Mouse (Mus musculus): Measurements from ENCODE around the gene Serinc2. TPM values are rescaled to one million over a fixed set of nuclear protein-coding genes. Genes with fewer than 3 reads are reported as not detected.
A peak's percentile ranks its signal among the peaks of the same experiment; 100 is the strongest.
"Not testable (repeated sequence)": the region's sequence is repeated elsewhere in the genome, so short reads cannot be mapped to it uniquely, and the experiment has no call there.

Gene Serinc2
- total RNA-seq, 2 experiments from 2014 or later = 9.4 to 11.2 TPM

DNA sequence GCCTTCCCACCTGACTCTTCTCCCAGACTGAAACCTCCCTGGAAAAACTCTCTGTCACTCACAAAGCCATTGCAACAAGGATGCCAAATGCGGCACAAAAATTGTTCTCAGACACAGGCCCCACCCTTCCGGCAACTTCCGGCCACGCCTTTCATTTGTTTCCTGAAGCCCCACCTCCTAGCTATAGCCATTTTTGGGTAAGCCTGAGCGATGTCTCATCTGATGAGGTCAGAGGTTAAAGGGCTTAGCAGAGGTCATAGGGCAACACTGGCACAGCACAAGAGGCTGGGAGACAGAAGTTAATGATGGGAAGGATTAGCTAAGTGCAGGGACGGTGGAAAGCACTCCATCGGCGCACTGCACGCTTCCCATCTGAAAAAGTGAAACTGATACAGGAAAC lies 12.4 kb downstream of the Serinc2 start:
- DNase-seq (ENCODE audit: low spot score in 2 of 2) = no peak

DNA sequence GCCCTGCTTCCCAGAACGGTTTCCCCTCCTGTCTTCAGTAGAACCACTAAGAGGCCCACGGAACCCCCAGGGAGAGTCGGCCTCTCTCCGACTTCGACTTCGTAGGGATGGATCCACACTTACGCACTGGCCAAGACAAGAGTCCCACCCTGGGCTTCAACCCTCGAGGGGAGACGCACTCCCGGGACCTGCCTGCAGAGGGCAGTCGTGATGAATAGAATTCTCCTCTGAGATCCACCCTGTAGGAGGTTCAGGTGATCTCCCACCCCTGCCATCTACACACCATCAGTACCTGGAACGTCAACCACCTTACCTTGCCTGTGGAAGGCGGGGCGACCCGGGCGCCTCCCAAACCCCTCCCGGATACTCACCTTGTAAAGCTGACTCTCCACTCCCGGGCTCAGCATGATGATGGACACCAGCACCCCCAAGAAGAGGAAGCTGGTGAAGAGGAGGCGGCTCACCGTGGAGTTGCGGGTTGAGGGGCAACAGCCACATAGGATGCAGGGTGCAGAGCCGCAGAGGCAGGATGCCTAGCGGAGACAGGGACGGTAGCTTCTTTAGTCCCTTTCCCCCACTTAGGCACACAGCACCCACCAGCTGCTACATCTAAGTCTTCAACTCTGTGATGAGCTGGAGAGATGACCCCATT lies 14.2 kb downstream of the Serinc2 start:
- peak in 1 of 2 experiments; percentile 76 for DNase-seq (ENCODE audit: low spot score in 2 of 2)

DNA sequence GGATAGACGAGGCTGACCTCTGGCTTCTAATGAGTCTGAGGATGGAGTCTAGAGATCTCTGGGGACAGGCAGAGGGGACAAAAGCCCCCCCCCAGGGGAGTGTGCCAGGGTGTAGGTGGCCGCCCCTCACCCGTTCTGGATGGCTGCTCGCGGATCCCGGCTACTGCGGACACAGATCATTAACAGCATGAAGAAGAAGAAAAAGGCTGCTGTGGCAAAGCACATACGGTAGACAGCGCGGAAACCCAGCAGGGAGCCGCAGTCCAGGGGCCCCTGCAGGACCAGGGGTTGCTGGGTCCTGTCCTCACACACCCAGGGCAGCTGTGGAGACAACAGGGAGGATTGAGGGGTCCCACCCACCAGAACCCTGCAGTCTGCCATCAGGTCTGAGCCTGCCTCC lies 14.9 kb downstream of the Serinc2 start:
- DNase-seq (ENCODE audit: low spot score in 2 of 2) = no peak

DNA sequence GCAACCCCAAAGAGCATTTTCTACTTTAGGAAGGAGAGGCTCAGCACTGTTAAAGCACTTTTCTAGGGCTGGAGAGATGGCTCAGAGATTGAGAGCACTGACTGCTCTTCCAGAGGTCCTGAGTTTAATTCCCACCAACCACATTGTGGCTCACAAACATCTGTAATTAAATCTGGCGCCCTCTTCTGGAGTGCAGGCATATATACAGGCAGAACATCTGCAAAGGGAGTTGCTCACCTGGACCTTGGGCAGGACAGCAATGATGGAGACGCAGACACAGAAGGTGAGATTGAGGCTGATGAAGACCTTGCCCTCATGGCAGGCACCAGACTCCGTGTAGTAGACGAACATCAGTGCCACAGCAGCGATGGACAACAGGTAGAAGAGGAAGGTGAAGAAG lies 18.6 kb downstream of the Serinc2 start:
- DNase-seq (ENCODE audit: low spot score in 2 of 2) = no peak

DNA sequence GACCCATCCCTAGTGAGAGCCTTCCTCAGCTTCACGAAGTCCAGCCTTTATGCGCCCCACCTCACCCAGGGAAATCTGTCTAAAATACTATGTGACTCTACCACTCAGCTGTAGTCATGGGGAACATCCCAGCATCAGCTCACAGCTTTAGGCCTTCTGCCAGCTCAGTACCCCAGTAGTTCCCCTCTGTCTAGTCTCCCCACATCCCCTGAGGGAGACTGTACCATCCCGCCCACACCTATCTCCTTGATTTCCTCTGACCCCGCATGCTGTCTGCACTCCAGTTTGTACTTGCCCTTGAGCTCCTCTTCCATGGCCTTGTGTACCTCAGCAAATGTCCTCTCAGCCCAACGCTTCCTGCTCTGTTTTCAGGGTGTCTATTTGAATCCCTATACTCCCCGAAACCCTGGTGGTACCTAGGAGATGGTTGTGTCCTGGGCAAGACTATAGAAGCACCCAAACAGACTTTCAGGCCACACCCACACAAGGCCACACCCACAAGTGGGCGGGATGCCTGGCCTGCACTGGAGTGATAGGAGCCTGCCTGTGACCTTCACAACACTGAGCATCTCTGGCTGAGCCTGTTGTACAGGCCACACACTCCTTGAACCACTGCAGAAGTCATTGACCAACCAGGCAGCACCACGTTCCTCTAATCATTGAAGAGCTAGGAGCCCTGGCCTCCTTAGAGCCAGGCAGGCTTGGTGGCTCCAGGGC lies 26.4 kb downstream of the Serinc2 start:
- DNase-seq (ENCODE audit: low spot score in 2 of 2) = no peak

DNA sequence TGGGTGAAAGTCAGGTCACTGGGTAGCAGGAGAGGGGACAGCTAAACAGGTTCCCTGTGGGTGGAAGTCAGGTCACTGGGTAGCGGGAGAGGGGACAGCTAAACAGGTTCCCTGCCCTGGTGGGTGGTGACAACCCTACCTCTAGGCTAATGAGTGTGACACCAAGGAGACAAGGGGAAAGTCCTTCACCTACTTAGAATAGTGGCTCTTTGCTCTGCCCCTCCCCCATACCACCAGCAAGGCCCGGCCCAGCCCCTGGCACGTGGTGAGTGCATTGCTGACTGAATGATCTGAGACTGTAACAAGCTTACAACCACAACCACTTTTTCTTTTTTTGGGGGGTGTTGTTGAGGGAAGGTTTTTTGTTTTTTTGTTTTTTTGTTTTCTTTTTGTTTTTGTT lies 27.2 kb downstream of the Serinc2 start:
- DNase-seq (ENCODE audit: low spot score in 2 of 2) = no peak

DNA sequence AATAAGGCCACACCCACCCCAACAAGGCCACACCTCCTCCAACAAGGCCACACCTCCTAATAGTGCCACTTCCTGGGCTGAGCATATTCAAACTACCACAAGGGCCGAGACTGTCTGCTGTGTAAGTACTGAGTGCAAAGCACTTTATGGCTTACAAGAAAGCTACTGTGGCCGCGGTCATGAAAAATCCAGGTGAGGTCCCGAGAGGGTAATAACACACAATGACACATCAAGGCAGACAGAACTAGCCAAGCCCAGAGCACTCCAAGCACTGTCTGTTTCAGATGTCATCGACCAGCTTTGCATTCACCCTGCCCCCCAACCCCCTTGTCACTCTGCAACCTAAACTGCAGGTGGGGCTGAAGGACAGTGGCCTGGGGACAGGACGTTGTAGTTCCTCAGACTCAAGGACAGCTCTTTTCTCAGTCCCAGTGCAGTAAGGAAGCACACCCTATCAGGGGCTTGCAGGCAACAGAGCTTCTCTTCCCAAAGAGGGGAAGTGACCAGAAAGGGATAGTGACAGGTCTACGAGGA lies 27.8 kb downstream of the Serinc2 start:
- no peak for DNase-seq (ENCODE audit: low spot score in 2 of 2)

DNA sequence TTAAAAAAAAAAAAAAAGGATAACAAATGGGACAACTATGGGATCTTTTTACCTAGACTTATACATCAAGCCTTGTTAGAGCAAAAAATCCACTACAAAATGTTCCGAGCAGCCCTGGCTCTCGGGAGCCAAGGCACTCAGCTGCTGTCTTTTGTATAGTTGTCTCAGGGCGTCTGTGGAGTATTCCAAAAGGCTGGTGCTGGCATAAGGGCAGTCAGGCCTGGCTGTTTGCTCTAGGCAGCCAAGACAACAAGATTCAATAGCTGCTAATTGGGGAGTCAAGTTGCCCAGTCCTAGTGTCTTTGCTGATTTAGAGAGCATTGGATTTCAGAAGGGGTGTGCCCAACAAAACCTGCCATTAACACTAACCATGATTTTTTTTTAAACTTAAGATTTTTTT lies 30.4 kb downstream of the Serinc2 start:
- no peak for DNase-seq (ENCODE audit: low spot score in 2 of 2)

DNA sequence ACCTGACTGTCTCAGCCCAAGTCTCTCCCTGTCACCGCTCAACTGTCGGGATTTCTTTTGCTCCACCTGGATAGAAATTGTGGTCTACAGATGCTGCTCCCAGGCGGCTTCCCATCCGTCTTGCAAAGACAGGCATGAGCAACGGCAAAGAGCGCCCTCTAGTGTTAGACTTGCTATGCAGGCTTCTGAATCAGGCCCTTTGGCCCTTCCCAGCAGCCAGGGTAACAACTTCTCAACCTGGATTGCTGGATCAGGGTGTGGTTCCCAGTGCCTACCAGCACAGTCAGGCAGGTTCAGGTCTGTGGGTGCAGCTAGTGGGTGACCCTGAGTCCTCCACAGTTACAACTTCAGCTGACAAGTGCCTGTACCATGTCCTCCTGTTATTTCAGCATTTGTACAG lies 32.9 kb downstream of the Serinc2 start:
- peak; percentile 52 to 83 for DNase-seq (ENCODE audit: low spot score in 2 of 2)

DNA sequence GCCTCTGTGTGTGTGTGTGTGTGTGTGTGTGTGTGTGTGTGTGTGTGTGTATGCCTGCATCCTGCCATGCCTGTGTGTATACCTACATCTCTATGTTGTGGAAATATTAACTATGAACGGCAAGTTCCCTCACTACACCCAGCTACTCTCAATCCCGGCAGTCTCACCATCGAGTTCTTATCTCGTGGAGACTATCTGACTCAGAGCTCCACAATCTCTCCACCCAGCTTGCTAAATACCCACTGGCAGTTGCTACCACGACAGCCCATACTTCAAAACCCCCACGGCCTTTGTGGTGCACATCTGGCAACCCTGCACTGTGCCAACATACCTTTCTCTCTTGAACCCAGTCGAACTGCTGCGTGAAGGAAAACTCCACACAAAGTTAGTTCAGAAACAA lies 34.3 kb downstream of the Serinc2 start:
- no peak for DNase-seq (ENCODE audit: low spot score in 2 of 2)

DNA sequence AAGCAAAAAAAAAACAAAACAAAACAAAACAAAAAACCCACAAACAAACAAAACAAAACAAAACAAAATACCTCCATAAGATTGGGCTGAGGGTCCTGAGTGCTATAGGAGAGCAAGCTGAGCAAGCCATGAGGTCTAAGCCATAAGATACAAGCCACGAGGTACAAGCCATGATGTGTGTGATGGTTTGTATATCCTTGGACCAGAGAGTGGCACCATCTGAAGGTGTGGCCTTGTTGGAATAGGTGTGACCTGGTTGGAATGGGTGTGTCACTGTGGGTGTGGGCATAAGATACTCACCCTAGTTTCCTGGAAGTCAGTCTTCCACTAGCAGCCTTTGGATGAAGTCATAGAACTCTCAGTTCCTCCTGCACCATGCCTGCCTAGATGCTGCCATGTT lies 35.4 kb downstream of the Serinc2 start:
- DNase-seq (ENCODE audit: low spot score in 2 of 2) = not testable (repeated sequence)

DNA sequence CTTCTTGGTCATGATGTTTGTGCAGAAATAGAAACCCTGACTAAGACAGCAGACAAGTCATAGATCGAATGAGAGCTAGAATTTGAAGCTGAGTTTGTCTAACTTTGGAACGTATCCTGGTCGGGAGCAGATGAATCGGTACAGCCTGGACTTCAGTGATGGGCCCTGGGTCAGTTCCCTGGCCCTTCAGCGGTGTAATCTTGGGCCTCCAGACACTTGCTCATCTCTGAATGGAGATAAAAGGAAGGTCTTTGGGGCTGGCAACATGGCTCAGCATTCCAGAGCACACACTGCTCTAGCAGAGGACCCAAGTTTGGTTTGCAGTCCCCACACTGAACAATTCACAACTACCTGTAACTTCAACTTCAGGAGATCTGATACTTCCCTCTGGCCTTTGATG lies 36.0 kb downstream of the Serinc2 start:
- no peak for DNase-seq (ENCODE audit: low spot score in 2 of 2)

DNA sequence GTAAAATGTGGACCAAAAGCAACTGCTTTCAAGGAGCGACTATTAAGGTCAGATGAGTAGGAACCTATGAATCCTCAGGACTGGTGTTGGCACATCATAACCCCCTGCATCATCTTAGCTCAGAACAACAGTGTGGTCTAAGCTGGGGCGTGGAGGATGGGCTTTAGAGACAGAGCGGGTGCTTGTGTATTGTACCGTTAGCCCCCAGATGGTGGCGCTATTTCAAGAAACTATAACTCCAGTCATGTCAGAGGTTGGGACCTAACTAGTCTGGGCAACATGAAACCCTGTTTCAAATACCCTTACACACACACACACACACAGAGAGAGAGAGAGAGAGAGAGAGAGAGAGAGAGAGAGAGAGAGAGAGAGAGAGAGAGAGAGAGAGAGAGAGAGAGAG lies 38.3 kb downstream of the Serinc2 start:
- DNase-seq (ENCODE audit: low spot score in 2 of 2) = no peak

DNA sequence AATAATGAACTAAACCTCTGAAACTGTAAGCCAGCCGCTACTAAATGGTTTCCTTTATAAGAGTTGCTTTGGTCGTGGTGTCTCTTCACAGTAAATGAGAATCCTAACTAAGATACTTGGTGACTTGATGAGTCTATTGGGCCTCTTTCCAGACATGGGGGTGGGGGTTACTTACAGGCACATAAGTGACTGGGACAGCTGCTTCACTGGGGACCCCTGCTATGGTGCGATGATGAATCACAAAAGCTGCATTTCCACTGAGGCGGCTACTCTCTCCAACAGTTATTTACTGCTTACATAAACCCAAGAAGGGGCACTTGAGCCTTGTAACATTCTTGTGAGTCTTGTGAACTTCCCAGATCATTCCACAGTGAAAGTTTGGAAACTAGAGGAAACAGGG lies 41.4 kb downstream of the Serinc2 start:
- DNase-seq (ENCODE audit: low spot score in 2 of 2) = no peak

DNA sequence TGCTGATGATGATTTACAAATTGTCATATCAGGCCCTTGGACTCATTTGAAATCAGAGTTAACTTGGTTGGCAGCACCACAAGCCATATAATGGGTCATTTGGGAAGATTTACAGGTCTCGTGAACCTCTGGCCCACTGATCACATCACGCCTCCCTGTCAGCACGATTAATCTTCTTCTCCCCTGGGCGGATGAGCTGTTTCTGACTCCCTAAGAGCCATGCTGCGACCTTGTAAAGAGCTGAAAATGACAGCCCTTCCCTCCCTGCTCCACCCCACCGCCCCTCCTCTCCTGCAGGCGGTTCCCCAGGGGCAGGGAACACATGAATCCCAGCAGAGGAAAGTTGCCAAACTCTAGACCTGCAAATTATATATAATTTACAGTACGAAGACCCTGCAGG lies 42.6 kb downstream of the Serinc2 start:
- DNase-seq (ENCODE audit: low spot score in 2 of 2) = no peak

DNA sequence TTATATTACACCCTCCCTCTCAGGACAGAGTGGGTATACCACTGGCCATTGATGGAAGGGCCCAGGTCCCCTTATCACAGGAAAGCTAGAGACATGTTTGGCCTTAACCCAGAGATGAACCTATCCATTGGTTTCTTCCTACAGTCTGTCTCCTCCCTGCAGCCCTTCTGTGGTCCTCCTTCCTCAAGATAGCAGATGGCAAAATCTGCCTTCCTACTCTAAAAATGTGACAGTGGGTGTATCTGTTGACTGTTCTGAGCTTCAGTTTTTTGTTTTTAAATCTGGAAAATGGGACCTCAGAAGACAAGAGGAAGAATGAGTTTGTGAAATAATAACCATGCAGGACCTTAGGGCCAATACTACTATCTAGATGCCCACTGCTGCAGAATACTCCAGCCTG lies 54.9 kb downstream of the Serinc2 start:
- DNase-seq (ENCODE audit: low spot score in 2 of 2) = peak in 1 of 2 experiments; percentile 45

DNA sequence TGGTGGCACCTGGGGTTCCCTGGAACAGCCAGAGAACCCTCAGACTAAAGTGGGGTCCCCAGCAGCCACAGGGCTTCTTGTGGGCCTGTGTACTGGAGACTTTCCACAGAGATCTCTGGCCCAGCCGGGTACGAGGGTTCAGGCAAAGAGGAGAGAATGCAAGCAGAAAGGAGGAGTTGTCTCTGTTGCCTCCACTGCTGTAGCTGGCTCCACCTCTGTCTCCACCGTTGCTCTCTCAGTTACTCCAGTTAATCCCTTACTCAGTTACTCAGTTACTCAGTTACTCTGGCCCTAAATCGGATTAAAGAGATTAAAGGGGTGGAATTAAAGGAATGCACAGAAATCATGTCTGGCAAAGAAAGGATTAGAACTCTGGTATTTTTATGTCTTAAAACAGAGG lies 56.8 kb downstream of the Serinc2 start, which contains the start of gene Gm853:
TSS of gene Gm853 (minus strand) at position 223 of the 400 bp plus-strand sequence.
- no peak for DNase-seq (ENCODE audit: low spot score in 2 of 2)

DNA sequence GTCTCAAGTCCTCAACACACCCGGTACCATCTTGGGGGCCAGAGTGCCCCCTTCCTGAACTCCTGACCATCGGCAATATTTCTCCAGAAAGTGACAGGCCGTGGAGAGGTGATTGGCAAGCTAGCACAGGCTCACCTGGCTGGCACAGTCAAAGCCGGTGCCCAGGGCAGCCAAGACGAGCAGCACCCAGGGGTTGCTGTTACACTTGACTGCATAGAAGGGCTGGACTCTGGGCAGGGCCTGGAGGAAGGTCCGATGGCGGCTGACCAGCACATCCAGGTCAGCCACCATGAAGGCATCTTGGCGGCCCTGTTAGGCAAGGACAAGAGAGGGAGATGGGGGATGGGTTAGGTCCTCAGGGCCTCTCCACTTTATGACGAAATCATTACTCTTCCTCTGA lies 58.8 kb downstream of the Serinc2 start:
- no peak for DNase-seq (ENCODE audit: low spot score in 2 of 2)

DNA sequence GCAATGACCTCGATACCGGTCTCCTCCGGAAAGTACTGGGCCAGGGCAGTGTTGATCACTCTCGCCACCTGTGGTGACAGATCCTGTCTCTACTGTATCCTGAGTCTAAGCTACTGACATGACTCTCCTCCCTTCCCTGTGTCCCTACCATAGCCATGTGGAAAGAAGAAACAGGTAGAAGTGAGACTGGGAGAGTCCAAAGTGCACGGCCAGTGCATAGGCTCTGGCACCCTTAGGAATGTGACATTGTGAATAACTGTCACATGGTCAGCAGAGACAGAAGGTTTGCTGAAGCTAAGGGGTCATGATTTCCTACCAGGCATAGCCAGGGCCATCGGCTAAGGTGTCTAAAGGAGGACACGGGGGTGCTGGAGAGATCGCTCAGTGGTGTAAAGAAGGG lies 63.6 kb downstream of the Serinc2 start:
- no peak for DNase-seq (ENCODE audit: low spot score in 2 of 2)

DNA sequence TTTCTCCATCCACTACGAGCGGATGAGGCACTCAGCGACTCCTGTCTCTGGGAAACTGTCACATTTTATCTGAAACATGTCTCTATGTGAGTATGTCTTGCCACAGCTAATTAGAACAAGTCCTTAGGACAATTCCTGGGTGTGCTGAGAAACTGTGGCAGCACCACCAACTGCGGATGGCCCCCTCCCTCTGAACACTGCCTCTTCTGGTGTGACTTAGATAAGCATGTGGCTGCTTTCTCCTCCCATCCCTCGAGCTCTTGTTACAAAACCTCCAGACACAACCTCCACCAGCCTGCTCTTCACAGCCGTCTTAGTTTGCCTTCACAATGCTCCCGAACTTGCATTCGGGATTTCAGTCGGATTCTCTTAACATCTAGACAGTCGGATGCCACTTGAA lies 65.1 kb downstream of the Serinc2 start:
- DNase-seq (ENCODE audit: low spot score in 2 of 2) = no peak

DNA sequence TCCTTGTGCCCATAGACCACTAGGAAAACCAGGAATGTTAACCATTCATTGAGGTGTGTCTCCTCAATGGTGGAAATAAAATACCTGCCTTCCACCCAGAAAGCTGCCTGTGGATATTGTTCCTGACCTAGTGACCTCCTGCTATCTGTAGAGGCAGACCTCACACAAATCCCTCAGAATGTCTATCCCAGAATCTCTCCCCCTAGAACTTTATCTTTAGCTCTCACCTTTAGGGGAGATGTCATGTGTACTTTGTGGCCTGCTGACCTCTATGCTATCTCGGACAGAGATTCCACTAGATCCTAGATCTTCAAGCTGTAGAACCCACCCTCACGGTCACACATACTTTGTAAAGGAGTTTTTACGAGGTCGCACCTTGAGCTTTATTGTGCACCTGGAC lies 65.8 kb downstream of the Serinc2 start:
- no peak for DNase-seq (ENCODE audit: low spot score in 2 of 2)

DNA sequence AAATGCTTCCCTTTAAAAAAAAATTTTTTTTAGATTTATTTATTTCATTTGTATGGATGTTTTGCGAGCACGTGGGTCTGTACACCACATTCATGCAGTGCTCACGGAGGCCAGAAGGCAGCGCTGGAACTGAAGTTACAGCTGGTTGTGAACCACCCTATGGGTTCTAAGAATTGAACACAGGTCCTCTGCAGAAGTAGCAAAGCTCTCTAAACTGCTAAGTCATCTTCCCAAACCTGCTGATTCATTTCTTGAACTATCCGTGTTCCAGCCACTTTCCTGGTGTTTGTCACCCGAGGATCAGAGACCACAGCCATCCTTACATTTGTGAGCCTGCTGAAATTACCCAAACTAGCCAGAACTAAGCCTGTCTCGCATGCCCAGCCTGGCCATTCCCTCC lies 66.6 kb downstream of the Serinc2 start:
- DNase-seq (ENCODE audit: low spot score in 2 of 2) = no peak

DNA sequence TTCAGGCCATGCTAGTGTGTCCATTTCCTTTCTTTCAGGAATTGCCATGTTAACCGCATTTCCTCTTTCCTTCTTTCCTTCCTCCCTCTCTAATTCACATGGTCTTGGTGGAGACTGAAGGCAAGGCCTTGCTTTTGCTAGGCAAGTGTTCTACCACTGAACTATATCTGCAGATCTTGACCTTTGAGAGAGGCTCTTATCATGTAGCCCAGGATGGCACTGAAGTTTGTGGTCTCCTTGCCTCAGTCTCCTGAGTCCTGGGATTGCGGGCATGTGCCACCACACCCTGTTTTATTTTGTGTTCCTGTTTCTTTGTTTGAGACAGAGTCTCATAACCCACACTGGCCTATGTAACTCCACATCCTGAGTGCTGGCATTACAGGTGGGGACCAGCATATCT lies 67.1 kb downstream of the Serinc2 start:
- no peak for DNase-seq (ENCODE audit: low spot score in 2 of 2)

All from layer of hippocampus, adult 18-20 months (tissue).